Mouse (Mus musculus): ENCODE results near the gene Mdm4. TPM values are rescaled to one million over a fixed set of nuclear protein-coding genes. Genes with fewer than 3 reads are reported as not detected.
A peak's percentile ranks its signal among the peaks of the same experiment; 100 is the strongest.
"Not testable (repeated sequence)": the region's sequence is repeated elsewhere in the genome, so short reads cannot be mapped to it uniquely, and the experiment has no call there.

Mdm4 gene
- total and polyA plus RNA-seq, 3 experiments = 22.9 to 25.9 (median 23.7) TPM

GRCm38 (mm10) chr1:133045011-133045860, 14.9 kb upstream of the Mdm4 start, which contains the start of gene Pik3c2b:
Pik3c2b (plus strand) TSS chr1:133045667.
- Histone ChIP-seq H3K9ac (ENCODE audit: low read depth, low read length) (peak within 1 kb of the TSS; percentile 84), H3K36me3 (ENCODE audit: control insufficient read depth, insufficient read depth, low read length) (0 out of 2 replicates have a peak, but pooled peaks cover 2% of the 10 kb centered on the region), H3K4me3 (peak within 1 kb of the TSS; percentile 95), H3K79me2 (replicated peaks; ENCODE audit: control insufficient read depth, insufficient read depth, low read length) (peaks cover 2% of the 10 kb centered on the region; the same call in 1 of the 2 replicates), H3K27ac (peak within 1 kb of the TSS; percentile 93), H3K4me1 (ENCODE audit: control insufficient read depth, insufficient read depth, low read length) (peaks cover 4% of the 10 kb centered on the region), H3K27me3 (ENCODE audit: control insufficient read depth, insufficient read depth, low read length) (no peaks in the 10 kb centered on the region)
- intact Hi-C loops (cut with DNase I) = no loop called here
- no peak for DNase-seq
- WGBS = 10% methylated on average over 15 of the region's 15 CpGs
- TF ChIP-seq EP300 (IDR thresholded peaks at IDR 0.05; ENCODE audit: insufficient read depth, low read depth, low read length) (no peak), POLR2A (IDR thresholded peaks at IDR 0.05; ENCODE audit: insufficient read depth, low read depth, low read length) (no peak), CTCF (IDR thresholded peaks at IDR 0.05) (no peak)

GRCm38 (mm10) chr1:133039505-133039949, 9.2 kb upstream of the Mdm4 start:
- Histone ChIP-seq H3K79me2 (replicated peaks; ENCODE audit: control insufficient read depth, insufficient read depth, low read length) (no peaks in the 10 kb centered on the region), H3K27me3 (ENCODE audit: control insufficient read depth, insufficient read depth, low read length) (no peaks in the 10 kb centered on the region), H3K9ac (ENCODE audit: low read depth, low read length) (no peak overlapping the region), H3K4me1 (ENCODE audit: control insufficient read depth, insufficient read depth, low read length) (peaks cover 1% of the 10 kb centered on the region; the same call in 1 of the 2 replicates), H3K36me3 (ENCODE audit: control insufficient read depth, insufficient read depth, low read length) (no peaks in the 10 kb centered on the region), H3K4me3 (no peak overlapping the region), H3K27ac (no peak overlapping the region)
- intact Hi-C loops (cut with DNase I) = loop anchor here (1.0 kb wide), 2 partner anchors 48 to 62 kb away; no protein-coding TSS in a partner anchor
- WGBS = 15% methylated on average over 4 of the region's 4 CpGs
- peak in 1 of 2 experiments; percentile 48 for DNase-seq
- TF ChIP-seq CTCF (IDR thresholded peaks at IDR 0.05) (peak; percentile 88), EP300 (IDR thresholded peaks at IDR 0.05; ENCODE audit: insufficient read depth, low read depth, low read length) (no peak), POLR2A (IDR thresholded peaks at IDR 0.05; ENCODE audit: insufficient read depth, low read depth, low read length) (0 out of 2 replicates have a peak, but pooled peaks have one; percentile 13)

DNA sequence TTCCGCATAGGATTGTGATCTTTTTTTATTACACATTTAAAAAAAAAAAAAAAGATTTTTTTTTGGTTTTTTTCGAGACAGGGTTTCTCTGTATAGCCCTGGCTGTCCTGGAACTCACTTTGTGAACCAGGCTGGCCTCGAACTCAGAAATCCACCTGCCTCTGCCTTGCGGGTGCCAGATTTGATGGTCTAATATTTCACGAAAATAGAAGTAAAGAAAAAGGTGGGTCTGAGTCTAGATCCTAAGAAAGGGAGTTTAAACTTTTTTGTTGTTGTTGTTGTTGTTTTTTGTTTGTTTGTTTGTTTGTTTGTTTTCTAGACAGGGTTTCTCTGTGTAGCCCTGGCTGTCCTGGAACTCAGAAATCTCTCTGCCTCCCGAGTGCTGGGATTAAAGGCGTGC, 4.3 kb upstream of the Mdm4 start:
- H3K27me3 ChIP-seq (ENCODE audit: control insufficient read depth, insufficient read depth, low read length); H3K4me1 ChIP-seq (ENCODE audit: control insufficient read depth, insufficient read depth, low read length); DNase-seq; H3K79me2 ChIP-seq (replicated peaks; ENCODE audit: control insufficient read depth, insufficient read depth, low read length); H3K4me3 ChIP-seq; H3K27ac ChIP-seq; H3K9ac ChIP-seq (ENCODE audit: low read depth, low read length); intact Hi-C loops (cut with DNase I); H3K36me3 ChIP-seq (ENCODE audit: control insufficient read depth, insufficient read depth, low read length): not testable (repeated sequence)
- 81% methylated on average over 7 of the region's 7 CpGs for WGBS

GRCm38 (mm10) chr1:133034091-133034460, 3.7 kb upstream of the Mdm4 start:
- no peaks in the 10 kb centered on the region for H3K36me3 ChIP-seq (ENCODE audit: control insufficient read depth, insufficient read depth, low read length)
- peak overlapping the region; percentile 82 for H3K27ac ChIP-seq
- WGBS = 9% methylated on average over 11 of the region's 11 CpGs
- no peak for TF ChIP-seq POLR2A (IDR thresholded peaks at IDR 0.05; ENCODE audit: insufficient read depth, low read depth, low read length)
- no peak for TF ChIP-seq EP300 (IDR thresholded peaks at IDR 0.05; ENCODE audit: insufficient read depth, low read depth, low read length)
- no peaks in the 10 kb centered on the region for H3K79me2 ChIP-seq (replicated peaks; ENCODE audit: control insufficient read depth, insufficient read depth, low read length)
- H3K9ac ChIP-seq (ENCODE audit: low read depth, low read length) = peak overlapping the region; percentile 41; the same call in 1 of the 2 replicates
- H3K27me3 ChIP-seq (ENCODE audit: control insufficient read depth, insufficient read depth, low read length) = no peaks in the 10 kb centered on the region
- no peaks in the 10 kb centered on the region; the same call in 1 of the 2 replicates for H3K4me1 ChIP-seq (ENCODE audit: control insufficient read depth, insufficient read depth, low read length)
- peak; percentile 62 to 76 for DNase-seq
- intact Hi-C loops (cut with DNase I) = no loop called here
- H3K4me3 ChIP-seq = peak overlapping the region; percentile 77

DNA sequence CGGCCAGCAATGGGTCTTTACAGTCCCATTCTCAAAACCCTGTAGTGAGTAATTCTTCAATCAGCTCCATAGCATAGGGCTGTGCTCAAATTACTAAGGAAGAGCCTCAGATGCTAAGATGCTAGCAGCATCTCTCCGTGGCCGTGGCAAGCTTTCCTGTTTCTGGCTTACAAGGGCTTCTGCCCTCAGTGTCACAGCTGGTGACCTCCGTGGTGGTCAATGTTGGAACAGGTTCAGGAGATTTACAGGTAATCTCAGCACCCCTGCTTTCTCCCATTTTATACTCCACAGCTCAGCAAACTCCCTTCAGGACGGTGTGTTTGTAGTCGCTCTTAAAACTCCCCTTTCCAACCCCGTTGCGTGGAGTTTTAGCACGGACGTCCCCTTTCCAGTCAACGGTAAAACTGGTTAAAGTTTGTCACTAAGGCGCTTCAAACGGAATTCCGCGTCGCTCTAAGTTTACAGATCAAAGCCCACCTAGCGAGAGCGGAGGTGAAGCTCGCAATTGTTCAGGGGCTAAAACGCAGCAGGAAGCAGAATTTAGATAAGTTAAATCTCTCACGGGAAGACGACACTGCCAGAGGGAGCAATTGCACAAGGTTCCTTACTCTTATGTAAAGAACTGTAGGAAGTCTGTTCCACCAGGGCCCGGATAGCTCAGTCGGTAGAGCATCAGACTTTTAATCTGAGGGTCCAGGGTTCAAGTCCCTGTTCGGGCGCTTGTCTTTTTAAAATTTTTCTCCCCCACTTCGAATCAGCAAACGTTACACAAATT, 3.1 kb upstream of the Mdm4 start:
- H3K4me1 ChIP-seq (ENCODE audit: control insufficient read depth, insufficient read depth, low read length) = no peaks in the 10 kb centered on the region; the same call in 1 of the 2 replicates
- H3K9ac ChIP-seq (ENCODE audit: low read depth, low read length) = peak overlapping the region; percentile 77
- intact Hi-C loops (cut with DNase I) = no loop called here
- H3K36me3 ChIP-seq (ENCODE audit: control insufficient read depth, insufficient read depth, low read length) = no peaks in the 10 kb centered on the region
- H3K27ac ChIP-seq = peak overlapping the region; percentile 82
- H3K79me2 ChIP-seq (replicated peaks; ENCODE audit: control insufficient read depth, insufficient read depth, low read length) = no peaks in the 10 kb centered on the region
- H3K4me3 ChIP-seq = peak overlapping the region; percentile 77
- WGBS = 3% methylated on average over 28 of the region's 28 CpGs
- TF ChIP-seq POLR2A (IDR thresholded peaks at IDR 0.05; ENCODE audit: insufficient read depth, low read depth, low read length) (no peak), EP300 (IDR thresholded peaks at IDR 0.05; ENCODE audit: insufficient read depth, low read depth, low read length) (no peak), CTCF (IDR thresholded peaks at IDR 0.05) (no peak)
- no peaks in the 10 kb centered on the region for H3K27me3 ChIP-seq (ENCODE audit: control insufficient read depth, insufficient read depth, low read length)
- DNase-seq = peak; percentile 73
